Mouse (Mus musculus) bone marrow, adult 2 months (tissue): ENCODE measurements around the gene Agps.

ENCODE experiments used
- CTCF ChIP-seq: fragments of 200-500 bp; IDR thresholded peaks from 2 replicates; pipeline ENCODE4 v1.5.1; 2011; ENCODE audit warnings: low read length, control low read depth; ENCODE audit not compliant: control insufficient read depth, insufficient read depth
- POLR2A ChIP-seq: fragments of 200-500 bp; IDR thresholded peaks from 2 replicates; pipeline ENCODE4 v1.6.1; 2011; ENCODE audit warnings: low read depth, mild to moderate bottlenecking, control low read depth, low read length, borderline replicate concordance; ENCODE audit not compliant: control insufficient read depth

DNA sequence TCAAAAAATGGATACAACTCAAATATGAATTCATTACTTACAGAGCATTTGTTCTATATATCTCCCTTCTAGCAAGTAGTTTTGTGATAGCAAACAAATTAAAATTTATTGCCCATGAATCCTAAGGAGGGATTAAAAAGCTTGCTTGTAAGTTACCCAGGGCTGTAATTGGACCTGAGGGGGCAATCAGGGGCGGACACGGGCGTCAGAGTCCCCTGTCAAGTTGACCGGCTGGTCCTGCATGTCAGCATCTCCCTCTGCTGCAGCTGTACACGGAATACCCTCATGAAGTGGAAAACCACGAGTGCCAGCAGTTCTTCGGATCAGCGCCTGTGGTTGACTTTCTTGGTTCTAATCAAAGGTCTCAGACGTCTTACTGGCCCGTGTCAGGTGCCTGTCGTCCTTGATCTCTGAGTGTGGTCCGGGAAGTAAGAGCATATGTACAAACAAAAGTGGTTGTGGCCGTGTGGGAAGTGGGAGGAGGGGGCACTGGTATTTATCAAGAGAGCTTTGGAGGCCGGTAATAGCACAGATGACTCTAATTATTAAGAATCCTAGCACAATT lies 41.9 kb upstream of the Agps start:
- TF ChIP-seq CTCF = no peak
- TF ChIP-seq POLR2A = no peak
